Mouse (Mus musculus) spleen, postnatal 0 days (tissue): Measurements from ENCODE around the gene Cyb5b. TPM values are rescaled to one million over a fixed set of nuclear protein-coding genes. Genes with fewer than 3 reads are reported as not detected.

Experiments
- polyA plus RNA-seq: library from polyadenylated mRNA; unstranded; fragments of >200 nt; fragmentation: Nextera tagmentation; extraction: Ambion mirVana; gene quantifications from 2 replicates; pipeline ENCODE4 v1.2.1, GENCODE M21; 2015

The Cyb5b gene
- 19.3 and 19.4 TPM in 2 replicates for polyA plus RNA-seq

DNA sequence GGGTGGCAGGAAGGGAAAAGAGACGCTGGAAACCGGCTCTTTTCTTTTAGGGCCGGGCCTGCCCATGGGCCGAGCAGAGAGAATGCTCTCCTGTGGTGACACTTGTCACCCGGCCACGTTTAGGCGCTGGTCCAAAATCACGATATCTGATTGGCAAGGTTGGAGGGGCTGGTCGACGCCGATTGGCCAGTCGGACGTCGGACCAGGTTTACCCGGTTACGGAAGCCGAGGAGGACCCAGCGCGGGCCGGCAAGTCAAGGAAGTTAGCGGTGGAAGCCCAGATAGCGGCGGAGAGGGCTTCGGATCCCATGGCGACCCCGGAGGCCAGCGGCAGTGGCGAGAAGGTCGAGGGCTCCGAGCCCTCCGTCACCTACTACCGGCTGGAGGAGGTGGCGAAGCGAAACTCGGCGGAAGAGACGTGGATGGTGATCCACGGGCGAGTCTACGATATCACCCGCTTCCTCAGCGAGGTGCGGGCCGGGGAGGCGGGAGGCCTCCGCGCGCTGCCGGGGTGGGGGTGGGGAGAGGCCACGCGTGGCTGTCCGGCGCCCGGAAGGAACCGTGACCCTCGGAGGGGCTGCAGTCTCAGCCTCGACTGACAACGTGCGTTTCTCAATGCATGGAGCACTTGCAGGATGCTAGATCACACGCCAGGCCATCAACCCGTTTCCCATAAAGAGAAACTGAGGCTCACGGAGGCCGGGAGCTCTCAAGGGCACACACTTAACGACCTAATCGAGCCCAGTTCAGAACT, at the start of gene Cyb5b:
Cyb5b (plus strand) TSS at position 237 of the 754 bp plus-strand sequence.

Other genes with a start within 250 kb of the Cyb5b start
- 7.0 and 9.8 TPM in 2 replicates for gene Sntb2, start 214.9 kb upstream of the Cyb5b start, polyA plus RNA-seq
- 30.2 and 31.6 TPM in 2 replicates for gene Vps4a, start 119.4 kb upstream of the Cyb5b start, polyA plus RNA-seq
- 15.6 and 20.7 TPM in 2 replicates for gene Pdf, start 102.0 kb upstream of the Cyb5b start, polyA plus RNA-seq
- gene Cog8, start 94.0 kb upstream of the Cyb5b start, polyA plus RNA-seq, result 16.4 and 18.0 TPM in 2 replicates
- gene Nip7, start 93.8 kb upstream of the Cyb5b start, polyA plus RNA-seq, result 54.8 and 56.4 TPM in 2 replicates
- 0.15 and 1.6 TPM in 2 replicates for gene Tmed6, start 85.0 kb upstream of the Cyb5b start, polyA plus RNA-seq
- gene Terf2, start 54.1 kb upstream of the Cyb5b start, polyA plus RNA-seq, result 14.7 and 15.3 TPM in 2 replicates
- gene Nfat5, start 142.8 kb downstream of the Cyb5b start, polyA plus RNA-seq, result 6.2 and 8.8 TPM in 2 replicates